Mouse (Mus musculus) retina, adult 2 months (tissue): Measurements from ENCODE around the gene Atg4d.
"Not testable (repeated sequence)": the region's sequence is repeated elsewhere in the genome, so short reads cannot be mapped to it uniquely, and the experiment has no call there.

Experiments
- DNase-seq: peaks from one replicate; pipeline ENCODE4 v3.0.0-alpha.2; 2012; ENCODE audit warnings: low read depth, low spot score

Atg4d gene

GRCm38 (mm10) chr9:21273520-21274228, 8.6 kb downstream of the Atg4d start:
- no peak for DNase-seq

- DNase-seq, result no peak
Measured at GRCm38 (mm10) chr9:21274336-21274735, 9.2 kb downstream of the Atg4d start.

- DNase-seq, result no peak
Measured at GRCm38 (mm10) chr9:21275013-21275710, 10.1 kb downstream of the Atg4d start.

GRCm38 (mm10) chr9:21275727-21276126, 10.6 kb downstream of the Atg4d start:
- DNase-seq, result no peak

GRCm38 (mm10) chr9:21276307-21276706, 11.2 kb downstream of the Atg4d start:
- DNase-seq, result no peak

- no peak for DNase-seq
Measured at GRCm38 (mm10) chr9:21277776-21278175, 12.7 kb downstream of the Atg4d start.

- no peak for DNase-seq
Measured at GRCm38 (mm10) chr9:21283591-21283990, 18.5 kb downstream of the Atg4d start.

GRCm38 (mm10) chr9:21283994-21284393, 18.9 kb downstream of the Atg4d start:
- no peak for DNase-seq

- no peak for DNase-seq
Measured at GRCm38 (mm10) chr9:21286753-21287152, 21.7 kb downstream of the Atg4d start.

GRCm38 (mm10) chr9:21287571-21288402, 22.7 kb downstream of the Atg4d start, which contains the start of gene Kri1:
TSS of gene Kri1 (minus strand) at chr9:21287969.
- DNase-seq, result peak; percentile 91

- no peak for DNase-seq
Measured at GRCm38 (mm10) chr9:21288404-21289336, 23.6 kb downstream of the Atg4d start.

- no peak for DNase-seq
Measured at GRCm38 (mm10) chr9:21289337-21289671, 24.2 kb downstream of the Atg4d start.

- DNase-seq, result no peak
Measured at GRCm38 (mm10) chr9:21290589-21290988, 25.5 kb downstream of the Atg4d start.

GRCm38 (mm10) chr9:21291022-21291787, 26.1 kb downstream of the Atg4d start, which contains the start of gene Cdkn2d:
TSS of gene Cdkn2d (minus strand) at chr9:21291407.
- DNase-seq, result peak; percentile 96

GRCm38 (mm10) chr9:21291868-21292267, 26.8 kb downstream of the Atg4d start:
- DNase-seq, result not testable (repeated sequence)

- no peak for DNase-seq
Measured at GRCm38 (mm10) chr9:21292271-21292670, 27.2 kb downstream of the Atg4d start.

- DNase-seq, result no peak
Measured at GRCm38 (mm10) chr9:21299014-21299413, 33.9 kb downstream of the Atg4d start.

- no peak for DNase-seq
Measured at GRCm38 (mm10) chr9:21305065-21305464, 40.0 kb downstream of the Atg4d start.

- no peak for DNase-seq
Measured at GRCm38 (mm10) chr9:21309150-21309741, 44.2 kb downstream of the Atg4d start.

- no peak for DNase-seq
Measured at GRCm38 (mm10) chr9:21311695-21312094, 46.6 kb downstream of the Atg4d start.
